ENCODE assay signal across 24 mouse cellular contexts in genomic region chr10:44006815-44007214, GRCm38 (mm10).
DNase-seq lines count a peak whose midpoint lies in the region; ATAC-seq and TF ChIP-seq lines count a peak whose summit lies in the region.
"Had no signal": no experiment of that assay in that cellular context is flagged by ENCODE, and none has a peak within 500 bp of the region (broad histone marks: within the 10 kb centered on the region; RNA-seq: fewer than 3 reads in every experiment).

No protein-coding gene starts in this region.

- no peak for TF ChIP-seq CTCF in liver, postnatal 0 days (IDR thresholded peaks at IDR 0.05; ENCODE audit: low read depth)

- no peak for TF ChIP-seq EP300 in liver, postnatal 0 days (IDR thresholded peaks at IDR 0.05; ENCODE audit: low read depth)

- peaks cover 62% of the 10 kb centered on the region for H3K27me3 ChIP-seq in kidney, embryonic 15.5 days
- peaks cover 37% of the 10 kb centered on the region for H3K27me3 ChIP-seq in liver, postnatal 0 days (ENCODE audit: insufficient read depth, low read length)
- peaks cover 82% of the 10 kb centered on the region for H3K27me3 ChIP-seq in liver, embryonic 12.5 days (replicated peaks)
- H3K27me3 ChIP-seq in stomach, embryonic 15.5 days (replicated peaks) = peaks cover 25% of the 10 kb centered on the region
- peaks cover 72% of the 10 kb centered on the region for H3K27me3 ChIP-seq in forebrain, embryonic 12.5 days

- peaks cover 43% of the 10 kb centered on the region for H3K4me1 ChIP-seq in kidney, embryonic 15.5 days
- H3K4me1 ChIP-seq in liver, postnatal 0 days (ENCODE audit: insufficient read depth) = peaks cover 15% of the 10 kb centered on the region
- H3K4me1 ChIP-seq in liver, embryonic 12.5 days = peaks cover 24% of the 10 kb centered on the region
- H3K4me1 ChIP-seq in stomach, embryonic 15.5 days = peaks cover 20% of the 10 kb centered on the region
- H3K4me1 ChIP-seq in forebrain, embryonic 12.5 days = peaks cover 31% of the 10 kb centered on the region

- no peak overlapping the region for H3K27ac ChIP-seq in kidney, embryonic 15.5 days
- H3K27ac ChIP-seq in liver, postnatal 0 days (ENCODE audit: low read depth) = peak overlapping the region; percentile 62; the same call in 1 of the 2 replicates
- H3K27ac ChIP-seq in liver, embryonic 12.5 days = no peak overlapping the region
- no peak overlapping the region for H3K27ac ChIP-seq in stomach, embryonic 15.5 days
- H3K27ac ChIP-seq in forebrain, embryonic 12.5 days = no peak overlapping the region
- H3K27ac ChIP-seq: forebrain, embryonic 10.5 days; gastrocnemius, adult 2 months; heart, embryonic 13.5 days; hindbrain, embryonic 15.5 days; midbrain, embryonic 12.5 days; neural tube, embryonic 12.5 days had no signal

- ATAC-seq in kidney, embryonic 15.5 days (replicated peaks; ENCODE audit: low FRiP score) = no peak
- no peak for ATAC-seq in liver, postnatal 0 days
- no peak for ATAC-seq in liver, embryonic 12.5 days
- no peak for ATAC-seq in stomach, embryonic 15.5 days (ENCODE audit: insufficient read depth, low FRiP score, low read depth)
- ATAC-seq in forebrain, embryonic 12.5 days (ENCODE audit: low FRiP score) = no peak
- ATAC-seq: activated CD4-positive, CD25-positive, alpha-beta regulatory T cell, adult 4 months had no signal

- DNase-seq in kidney, adult 18-20 months = no peak
- no peak for DNase-seq in liver, postnatal 0 days
- DNase-seq in adrenal gland, adult 8-10 months = no peak
- DNase-seq: cerebellum, adult 8-10 months; cerebellum, postnatal 25 days; gastrocnemius, adult 2 months; gastrocnemius, postnatal 36 days; layer of hippocampus, postnatal 36 days; left cerebral cortex, postnatal 4 days; liver; thymus, adult 18-20 months; thymus, postnatal 25 days had no signal

- no peaks in the 10 kb centered on the region for H3K9me3 ChIP-seq in kidney, embryonic 15.5 days (replicated peaks)
- no peaks in the 10 kb centered on the region for H3K9me3 ChIP-seq in liver, postnatal 0 days (ENCODE audit: low read length)
- H3K9me3 ChIP-seq in liver, embryonic 12.5 days (replicated peaks) = no peaks in the 10 kb centered on the region
- no peaks in the 10 kb centered on the region for H3K9me3 ChIP-seq in stomach, embryonic 15.5 days
- H3K9me3 ChIP-seq in forebrain, embryonic 12.5 days = no peaks in the 10 kb centered on the region
- H3K9me3 ChIP-seq: forebrain, embryonic 10.5 days; heart, embryonic 13.5 days; hindbrain, embryonic 15.5 days; megakaryocyte, embryonic 14.5 days; midbrain, embryonic 12.5 days; neural tube, embryonic 12.5 days had no signal

- H3K4me2 ChIP-seq in kidney, embryonic 15.5 days = peak overlapping the region; percentile 82
- 0 out of 2 replicates have a peak overlapping the region, but pooled peaks have one; percentile 83 for H3K4me2 ChIP-seq in liver, postnatal 0 days (ENCODE audit: low read depth, low read length)
- no peak overlapping the region for H3K4me2 ChIP-seq in liver, embryonic 12.5 days
- H3K4me2 ChIP-seq in stomach, embryonic 15.5 days = peak overlapping the region; percentile 91
- H3K4me2 ChIP-seq in forebrain, embryonic 12.5 days = no peak overlapping the region

- no peaks in the 10 kb centered on the region for H3K36me3 ChIP-seq in kidney, embryonic 15.5 days
- no peaks in the 10 kb centered on the region for H3K36me3 ChIP-seq in liver, postnatal 0 days (replicated peaks; ENCODE audit: insufficient read depth, low read length)
- no peaks in the 10 kb centered on the region for H3K36me3 ChIP-seq in liver, embryonic 12.5 days
- no peaks in the 10 kb centered on the region for H3K36me3 ChIP-seq in stomach, embryonic 15.5 days
- H3K36me3 ChIP-seq in forebrain, embryonic 12.5 days (replicated peaks) = no peaks in the 10 kb centered on the region
- H3K36me3 ChIP-seq: forebrain, embryonic 10.5 days; heart, embryonic 13.5 days; hindbrain, embryonic 15.5 days; midbrain, embryonic 12.5 days; neural tube, embryonic 12.5 days had no signal

- 73% methylated on average over 4 of the region's 4 CpGs for WGBS in kidney, embryonic 15.5 days
- 69% methylated on average over 4 of the region's 4 CpGs for WGBS in liver, postnatal 0 days (ENCODE audit: insufficient replicate concordance)
- WGBS in liver, embryonic 12.5 days (ENCODE audit: insufficient replicate concordance) = 63% methylated on average over 4 of the region's 4 CpGs
- WGBS in stomach, embryonic 15.5 days = 53% methylated on average over 4 of the region's 4 CpGs
- 82% methylated on average over 4 of the region's 4 CpGs for WGBS in forebrain, embryonic 12.5 days

- H3K4me3 ChIP-seq in kidney, embryonic 15.5 days (replicated peaks) = no peak overlapping the region
- no peak overlapping the region for H3K4me3 ChIP-seq in liver, postnatal 0 days (ENCODE audit: low read depth, low read length)
- no peak overlapping the region for H3K4me3 ChIP-seq in liver, embryonic 12.5 days
- H3K4me3 ChIP-seq in stomach, embryonic 15.5 days (replicated peaks) = no peak overlapping the region
- no peak overlapping the region for H3K4me3 ChIP-seq in forebrain, embryonic 12.5 days (replicated peaks)
- H3K4me3 ChIP-seq: megakaryocyte, embryonic 14.5 days; myocyte; neural tube, embryonic 12.5 days had no signal

- no peak overlapping the region for H3K9ac ChIP-seq in kidney, embryonic 15.5 days
- no peak overlapping the region for H3K9ac ChIP-seq in liver, postnatal 0 days (replicated peaks)
- no peak overlapping the region for H3K9ac ChIP-seq in liver, embryonic 12.5 days
- no peak overlapping the region for H3K9ac ChIP-seq in stomach, embryonic 15.5 days
- no peak overlapping the region for H3K9ac ChIP-seq in forebrain, embryonic 12.5 days
- H3K9ac ChIP-seq: hindbrain, embryonic 15.5 days; midbrain, embryonic 12.5 days; neural tube, embryonic 12.5 days had no signal

Comparison
In these comparisons a context has a peak if more than half of its experiments do, and no peak if none do; other contexts are left out.
1. H3K4me2 ChIP-seq: peak in kidney, embryonic 15.5 days (single experiment), liver, postnatal 0 days (single experiment) and stomach, embryonic 15.5 days (single experiment); none in liver, embryonic 12.5 days (single experiment) and forebrain, embryonic 12.5 days (single experiment).